Mouse (Mus musculus) MEL (cell line): Measurements from ENCODE around the gene Gm20388. TPM values are rescaled to one million over a fixed set of nuclear protein-coding genes. Genes with fewer than 3 reads are reported as not detected.

Experiments used
- DNase-seq: peaks from one replicate; pipeline ENCODE4 v3.0.0; 2011; ENCODE audit warnings: low read depth, low spot score
- H3K27ac ChIP-seq: 2 replicates; pipeline ENCODE4 v1.5.1; 2012; ENCODE audit warnings: low read depth, mild to moderate bottlenecking, control low read depth, low read length, moderate library complexity; ENCODE audit not compliant: control insufficient read depth
- H3K27me3 ChIP-seq, 2 experiments: fragments of 150-350 bp in 1 of 2; sonication (generic) in 1 of 2; 2 replicates each; pipeline ENCODE4 v1.6.1; 2012; ENCODE audit warnings: low read length in 2 of 2, mild to moderate bottlenecking in 2 of 2, improper control_type of control experiment in 1 of 2, moderate library complexity in 1 of 2; ENCODE audit not compliant: insufficient read depth in 2 of 2, control insufficient read depth in 1 of 2
- H3K36me3 ChIP-seq, 2 experiments: 2 replicates each; pipeline ENCODE4 v1.6.1; 2012 to 2014; ENCODE audit warnings: low read length in 2 of 2, improper control_type of control experiment in 1 of 2, inconsistent platforms in 1 of 2, mild to moderate bottlenecking in 1 of 2; ENCODE audit not compliant: insufficient read depth in 2 of 2, control insufficient read depth in 1 of 2
- H3K4me1 ChIP-seq, 2 experiments: fragments of 150-350 bp in 1 of 2; sonication (generic) in 1 of 2; 2 replicates each; pipeline ENCODE4 v1.6.1; 2012; ENCODE audit warnings: low read length in 2 of 2, improper control_type of control experiment in 1 of 2, mild to moderate bottlenecking in 1 of 2; ENCODE audit not compliant: insufficient read depth in 2 of 2, control insufficient read depth in 1 of 2
- H3K4me3 ChIP-seq, 2 experiments: fragments of 150-350 bp in 1 of 2; sonication (generic) in 1 of 2; 2 replicates each; pipeline ENCODE4 v1.5.1; 2012; ENCODE audit warnings: low read depth in 2 of 2, low read length in 2 of 2, mild to moderate bottlenecking in 2 of 2, moderate library complexity in 2 of 2, control low read depth in 1 of 2, improper control_type of control experiment in 1 of 2; ENCODE audit not compliant: control insufficient read depth in 1 of 2, insufficient read depth in 1 of 2
- H3K79me2 ChIP-seq: 2 replicates; pipeline ENCODE4 v1.6.1; 2012; ENCODE audit warnings: mild to moderate bottlenecking, low read length, moderate library complexity; ENCODE audit not compliant: control insufficient read depth, poor library complexity, insufficient read depth
- H3K9ac ChIP-seq: 2 replicates; pipeline ENCODE4 v1.6.1; 2012; ENCODE audit warnings: low read depth, mild to moderate bottlenecking, control low read depth, low read length, moderate library complexity; ENCODE audit not compliant: control insufficient read depth, poor library complexity, severe bottlenecking
- H3K9me3 ChIP-seq: fragments of 150-350 bp; sonication (generic); replicated peaks from 2 replicates; pipeline ENCODE4 v1.6.1; 2012; ENCODE audit warnings: mild to moderate bottlenecking, low read length, improper control_type of control experiment, moderate library complexity; ENCODE audit not compliant: insufficient read depth
- CHD1 ChIP-seq: IDR thresholded peaks from 2 replicates; pipeline ENCODE4 v1.6.1; 2012; ENCODE audit warnings: low read depth, mild to moderate bottlenecking, inconsistent platforms, low read length, improper control_type of control experiment
- CHD2 ChIP-seq: IDR thresholded peaks from 2 replicates; pipeline ENCODE4 v1.6.1; 2011; ENCODE audit warnings: low read length, improper control_type of control experiment
- CTCF ChIP-seq, 3 experiments: IDR thresholded peaks in 2 of 3; conservative IDR thresholded peaks in 1 of 3; 2 replicates each; pipeline ENCODE4 v1.5.1; 2011 to 2012; ENCODE audit warnings: low read length in 3 of 3, low read depth in 2 of 3, mild to moderate bottlenecking in 2 of 3, improper control_type of control experiment in 1 of 3, inconsistent platforms in 1 of 3, mixed read lengths in 1 of 3, moderate library complexity in 1 of 3; ENCODE audit not compliant: control insufficient read depth in 1 of 3, insufficient read depth in 1 of 3, poor library complexity in 1 of 3, severe bottlenecking in 1 of 3
- E2F4 ChIP-seq: IDR thresholded peaks from 2 replicates; pipeline ENCODE4 v1.6.1; 2011; ENCODE audit warnings: low read depth, low read length, improper control_type of control experiment, borderline replicate concordance
- ELF1 ChIP-seq: IDR thresholded peaks from 2 replicates; pipeline ENCODE4 v1.6.1; 2014; ENCODE audit warnings: low read depth, mild to moderate bottlenecking, inconsistent platforms, low read length, improper control_type of control experiment, moderate library complexity
- EP300 ChIP-seq, 2 experiments: IDR thresholded peaks; 2 replicates each; pipeline ENCODE4 v1.6.1; 2011; ENCODE audit warnings: improper control_type of control experiment in 2 of 2, low read length in 2 of 2, low read depth in 1 of 2, mild to moderate bottlenecking in 1 of 2
- ETS1 ChIP-seq: IDR thresholded peaks from 2 replicates; pipeline ENCODE4 v1.6.1; 2012; ENCODE audit warnings: low read depth, mild to moderate bottlenecking, inconsistent platforms, low read length, improper control_type of control experiment, moderate library complexity
- GATA1 ChIP-seq: IDR thresholded peaks from 2 replicates; pipeline ENCODE4 v1.6.1; 2011; ENCODE audit warnings: low read depth, low read length, improper control_type of control experiment
- HCFC1 ChIP-seq: IDR thresholded peaks from 2 replicates; pipeline ENCODE4 v1.6.1; 2012; ENCODE audit warnings: low read depth, mild to moderate bottlenecking, inconsistent platforms, low read length, improper control_type of control experiment, moderate library complexity
- KAT2A ChIP-seq: conservative IDR thresholded peaks from 2 replicates; pipeline ENCODE4 v1.6.1; 2012; ENCODE audit warnings: low read depth, low read length, improper control_type of control experiment, inconsistent platforms
- MAFK ChIP-seq: IDR thresholded peaks from 2 replicates; pipeline ENCODE4 v1.6.1; 2011; ENCODE audit warnings: low read depth, mild to moderate bottlenecking, low read length, improper control_type of control experiment, borderline replicate concordance
- MAX ChIP-seq: IDR thresholded peaks from 2 replicates; pipeline ENCODE4 v1.6.1; 2011; ENCODE audit warnings: low read length, improper control_type of control experiment
- MEF2A ChIP-seq: IDR thresholded peaks from 2 replicates; pipeline ENCODE4 v1.6.1; 2014; ENCODE audit warnings: low read depth, mild to moderate bottlenecking, inconsistent platforms, low read length, improper control_type of control experiment; ENCODE audit not compliant: poor library complexity, insufficient replicate concordance, severe bottlenecking; ENCODE audit errors: extremely low read depth
- MXI1 ChIP-seq: IDR thresholded peaks from 2 replicates; pipeline ENCODE4 v1.6.1; 2011; ENCODE audit warnings: mild to moderate bottlenecking, low read depth, low read length, improper control_type of control experiment
- MYB ChIP-seq: IDR thresholded peaks from 2 replicates; pipeline ENCODE4 v1.6.1; 2011; ENCODE audit warnings: mild to moderate bottlenecking, low read depth, low read length, improper control_type of control experiment
- MYC ChIP-seq: IDR thresholded peaks from 2 replicates; pipeline ENCODE4 v1.6.1; 2011; ENCODE audit warnings: low read depth, mild to moderate bottlenecking, low read length, improper control_type of control experiment, moderate library complexity
- NELFE ChIP-seq: IDR thresholded peaks from 2 replicates; pipeline ENCODE4 v1.6.1; 2011; ENCODE audit warnings: low read depth, low read length, improper control_type of control experiment
- POLR2AphosphoS2 ChIP-seq: IDR thresholded peaks from 2 replicates; pipeline ENCODE4 v1.6.1; 2011; ENCODE audit warnings: low read length, improper control_type of control experiment
- SIN3A ChIP-seq: IDR thresholded peaks from 2 replicates; pipeline ENCODE4 v1.6.1; 2012; ENCODE audit warnings: low read length, improper control_type of control experiment, inconsistent platforms
- SMC3 ChIP-seq: IDR thresholded peaks from 2 replicates; pipeline ENCODE4 v1.6.1; 2011; ENCODE audit warnings: low read depth, low read length, improper control_type of control experiment
- TCF12 ChIP-seq: IDR thresholded peaks from 2 replicates; pipeline ENCODE4 v1.6.1; 2014; ENCODE audit warnings: low read depth, mild to moderate bottlenecking, inconsistent platforms, low read length, improper control_type of control experiment, moderate library complexity
- UBTF ChIP-seq: IDR thresholded peaks from 2 replicates; pipeline ENCODE4 v1.6.1; 2012; ENCODE audit warnings: low read depth, mild to moderate bottlenecking, inconsistent platforms, low read length, improper control_type of control experiment, moderate library complexity, borderline replicate concordance; ENCODE audit not compliant: insufficient read depth
- USF1 ChIP-seq: IDR thresholded peaks from 2 replicates; pipeline ENCODE4 v1.6.1; 2014; ENCODE audit warnings: low read depth, mild to moderate bottlenecking, inconsistent platforms, low read length, improper control_type of control experiment, moderate library complexity
- USF2 ChIP-seq, 2 experiments: IDR thresholded peaks; 2 replicates each; pipeline ENCODE4 v1.6.1; 2011 to 2012; ENCODE audit warnings: improper control_type of control experiment in 2 of 2, low read length in 2 of 2, borderline replicate concordance in 1 of 2, inconsistent platforms in 1 of 2, low read depth in 1 of 2, mild to moderate bottlenecking in 1 of 2; ENCODE audit not compliant: insufficient read depth in 1 of 2
- ZC3H11A ChIP-seq: IDR thresholded peaks from 2 replicates; pipeline ENCODE4 v1.6.1; 2012; ENCODE audit warnings: low read depth, mild to moderate bottlenecking, inconsistent platforms, low read length, improper control_type of control experiment
- ZMIZ1 ChIP-seq: IDR thresholded peaks from 2 replicates; pipeline ENCODE4 v1.6.1; 2012; ENCODE audit warnings: low read depth, mild to moderate bottlenecking, inconsistent platforms, low read length, improper control_type of control experiment, moderate library complexity
- polyA plus RNA-seq, 2 experiments: library from polyadenylated mRNA; stranded (reverse) in 1 of 2; unstranded in 1 of 2; fragments of >175 nt in 1 of 2; fragments of >200 nt in 1 of 2; gene quantifications; 2 replicates each; pipeline versions ENCODE4 v1.2.1 to v1.2.4; 2012; ENCODE audit warnings: low replicate concordance in 2 of 2, low read depth in 1 of 2; ENCODE audit not compliant: insufficient read length in 2 of 2, insufficient read depth in 1 of 2, missing spikeins in 1 of 2
- total RNA-seq: library from RNA; depleted of rRNA; stranded (reverse); fragments of 300-350 nt; gene quantifications from 2 replicates; pipeline ENCODE4 v1.2.3, GENCODE M21; 2012

The Gm20388 gene
- total and polyA plus RNA-seq, 3 experiments: 11.1 to 17.8 TPM; not detected in 1

GRCm38 (mm10) chr8:124329690-124330089, 4419.0 kb downstream of the Gm20388 start:
- no peaks in the 10 kb centered on the region for H3K9me3 ChIP-seq
- no peak for DNase-seq
- H3K27me3 ChIP-seq: no peaks in the 10 kb centered on the region
- H3K4me3 ChIP-seq: no peak overlapping the region
- TF ChIP-seq HCFC1 (no peak), EP300 (IDR thresholded peaks at IDR 0.05; ENCODE audit: low read depth in 1 of 2, low read length in 2 of 2) (no peak), NELFE (no peak), UBTF (no peak), MAX (no peak), CHD1 (no peak), ZMIZ1 (no peak), MEF2A (no peak), TCF12 (no peak), SMC3 (no peak), MXI1 (no peak), ZC3H11A (no peak), ELF1 (no peak), USF1 (no peak), CTCF (IDR thresholded peaks at IDR 0.05 in 2 of 3, conservative IDR thresholded peaks at IDR 0.05 in 1 of 3; ENCODE audit: control insufficient read depth in 1 of 3, insufficient read depth in 1 of 3, low read depth in 2 of 3, low read length in 3 of 3, poor library complexity in 1 of 3, severe bottlenecking in 1 of 3) (no peak), USF2 (IDR thresholded peaks at IDR 0.05; ENCODE audit: borderline replicate concordance in 1 of 2, insufficient read depth in 1 of 2, low read depth in 1 of 2, low read length in 2 of 2) (no peak), SIN3A (no peak), MAFK (no peak), POLR2AphosphoS2 (no peak), CHD2 (no peak)
- no peaks in the 10 kb centered on the region for H3K36me3 ChIP-seq
- H3K9ac ChIP-seq: no peak overlapping the region
- H3K4me1 ChIP-seq: no peaks in the 10 kb centered on the region
- no peaks in the 10 kb centered on the region for H3K79me2 ChIP-seq
- no peak overlapping the region for H3K27ac ChIP-seq

GRCm38 (mm10) chr8:124330433-124330832, 4419.8 kb downstream of the Gm20388 start:
- TF ChIP-seq ETS1 (no peak), E2F4 (no peak), MYC (no peak), MYB (no peak), NELFE (no peak), SMC3 (no peak), GATA1 (no peak), MAX (no peak), TCF12 (no peak), CHD2 (no peak), HCFC1 (no peak), KAT2A (no peak), UBTF (no peak), ZC3H11A (no peak), EP300 (IDR thresholded peaks at IDR 0.05; ENCODE audit: low read depth in 1 of 2, low read length in 2 of 2) (no peak), MAFK (no peak)
- Histone ChIP-seq H3K9ac (no peak overlapping the region), H3K27ac (no peak overlapping the region), H3K79me2 (no peaks in the 10 kb centered on the region), H3K9me3 (no peaks in the 10 kb centered on the region), H3K36me3 (no peaks in the 10 kb centered on the region), H3K27me3 (no peaks in the 10 kb centered on the region), H3K4me1 (no peaks in the 10 kb centered on the region), H3K4me3 (no peak overlapping the region)
- no peak for DNase-seq
